Mouse (Mus musculus): ENCODE data around the gene Pikfyve. TPM values are rescaled to one million over a fixed set of nuclear protein-coding genes. Genes with fewer than 3 reads are reported as not detected.

Gene Pikfyve
- polyA plus RNA-seq (2012; rRNA removed) = 2.6 and 3.3 TPM in 2 replicates

DNA sequence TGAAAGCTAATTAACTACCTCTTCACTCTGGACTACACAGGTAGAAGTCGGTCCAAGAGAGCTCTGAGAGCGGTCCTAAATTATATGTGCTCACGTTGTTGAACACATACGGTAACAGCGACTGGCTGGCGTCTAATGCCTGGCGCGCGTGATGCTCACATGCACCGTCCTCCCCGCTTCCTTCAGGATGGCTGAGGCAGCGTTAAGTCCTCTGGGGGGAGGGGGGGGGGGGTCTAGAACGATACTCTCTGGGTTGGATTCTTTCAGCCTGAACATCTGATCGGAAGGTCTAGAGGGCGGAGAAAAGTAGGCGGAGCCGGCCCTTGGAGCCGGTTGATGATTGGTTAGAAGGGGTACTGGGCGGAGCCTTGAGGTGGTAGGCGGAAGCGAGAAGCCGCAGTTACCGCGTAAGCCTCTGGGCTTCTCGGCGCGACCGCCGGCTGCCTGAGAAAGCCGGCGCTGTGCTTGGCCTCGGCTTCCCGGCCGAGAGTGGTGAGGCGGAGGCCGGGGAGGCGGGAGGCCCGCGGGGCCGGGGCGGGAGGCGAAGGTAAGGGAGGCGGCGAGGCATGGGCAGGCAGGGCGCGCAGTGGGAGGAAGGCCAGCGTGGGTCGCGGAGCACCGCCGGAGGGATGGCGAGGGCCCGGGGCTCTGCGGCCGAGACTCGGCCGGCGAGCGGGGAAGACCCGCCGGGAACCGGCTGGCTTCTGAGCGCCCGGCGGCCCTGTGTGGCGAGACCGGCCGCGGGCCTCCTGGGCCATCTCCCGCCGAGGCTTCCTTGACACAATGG, at the start of gene Pikfyve, which contains the start of gene Idh1:
Gene Pikfyve, plus strand, starts transcription at position 397 of the 787 bp plus-strand sequence.
Gene Idh1, minus strand, starts transcription at position 214 of the 787 bp plus-strand sequence.

DNA sequence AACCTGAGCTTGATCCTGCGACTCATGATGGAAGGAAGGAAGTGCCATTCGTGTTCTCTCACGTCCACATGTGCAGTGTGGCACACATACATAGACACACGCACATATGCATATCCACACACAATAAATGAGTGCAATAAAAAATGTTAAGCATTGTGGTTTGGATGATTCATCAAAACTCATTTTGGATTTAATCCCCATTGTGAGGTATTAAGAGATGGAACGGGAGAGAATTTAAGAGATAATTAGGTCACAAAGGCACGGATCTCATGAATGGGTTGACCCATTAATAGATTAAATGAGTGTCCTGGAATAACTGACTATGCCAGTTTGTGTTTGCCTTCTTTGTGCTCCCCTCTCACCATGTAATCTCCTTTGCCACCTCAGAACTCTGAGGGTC, 95.3 kb downstream of the Pikfyve start, which contains the start of gene Pth2r:
Gene Pth2r, plus strand, starts transcription at position 301 of the 400 bp plus-strand sequence.

Other genes starting within 250 kb of the Pikfyve start
- gene Plekhm3, start 229.9 kb upstream of the Pikfyve start, polyA plus RNA-seq (2012; rRNA removed) = 0.77 and 0.86 TPM in 2 replicates
- gene Akr1cl, start 153.9 kb upstream of the Pikfyve start, polyA plus RNA-seq (2012; rRNA removed) = 0.06 and 0.07 TPM in 2 replicates
- gene Cryge, start 135.5 kb upstream of the Pikfyve start, polyA plus RNA-seq (2012; rRNA removed) = not detected in 2 replicates
- gene Crygd, start 123.2 kb upstream of the Pikfyve start, polyA plus RNA-seq (2012; rRNA removed) = not detected in 2 replicates
- not detected in 2 replicates for gene Crygc, start 113.0 kb upstream of the Pikfyve start, polyA plus RNA-seq (2012; rRNA removed)
- not detected in 2 replicates for gene Crygb, start 104.4 kb upstream of the Pikfyve start, polyA plus RNA-seq (2012; rRNA removed)
- not detected in 2 replicates for gene Cryga, start 83.3 kb upstream of the Pikfyve start, polyA plus RNA-seq (2012; rRNA removed)
- not detected in 2 replicates for gene Gm28845, start 67.1 kb upstream of the Pikfyve start, polyA plus RNA-seq (2012; rRNA removed)
- gene D630023F18Rik, start 63.5 kb upstream of the Pikfyve start, polyA plus RNA-seq (2012; rRNA removed) = 0.17 and 0.21 TPM in 2 replicates
- 77.1 and 113 TPM in 2 replicates for gene Idh1, start 183 bp upstream of the Pikfyve start, polyA plus RNA-seq (2012; rRNA removed)
- 0.09 and 0.24 TPM in 2 replicates for gene Pth2r, start 95.4 kb downstream of the Pikfyve start, polyA plus RNA-seq (2012; rRNA removed)

Measured in liver, embryonic 18 days (tissue).